Mouse (Mus musculus) cortical plate, adult 2 months (tissue): Measurements from ENCODE around the gene Lgr6. TPM values are rescaled to one million over a fixed set of nuclear protein-coding genes. Genes with fewer than 3 reads are reported as not detected.

ENCODE experiments used
- H3K27ac ChIP-seq: fragments of 200-500 bp; 2 replicates; pipeline ENCODE4 v1.5.1; 2012; ENCODE audit warnings: low read length, control low read depth, inconsistent platforms; ENCODE audit not compliant: insufficient read depth
- H3K4me1 ChIP-seq: fragments of 200-500 bp; 2 replicates; pipeline ENCODE4 v1.6.1; 2011; ENCODE audit warnings: low read length; ENCODE audit not compliant: control insufficient read depth, insufficient read depth
- H3K4me3 ChIP-seq: fragments of 200-500 bp; 2 replicates; pipeline ENCODE4 v1.5.1; 2011; ENCODE audit warnings: mild to moderate bottlenecking, low read length, control low read depth; ENCODE audit not compliant: insufficient read depth
- CTCF ChIP-seq: fragments of 200-500 bp; IDR thresholded peaks from 2 replicates; pipeline ENCODE4 v1.5.1; 2011; ENCODE audit warnings: mild to moderate bottlenecking, control low read depth, low read length; ENCODE audit not compliant: insufficient read depth; ENCODE audit errors: extremely low read depth
- POLR2A ChIP-seq: fragments of 200-500 bp; IDR thresholded peaks from 2 replicates; pipeline ENCODE4 v1.6.1; 2011; ENCODE audit warnings: mild to moderate bottlenecking, low read length, control low read depth; ENCODE audit not compliant: insufficient read depth; ENCODE audit errors: extremely low read depth
- polyA plus RNA-seq: library from polyadenylated mRNA; depleted of rRNA; stranded (reverse); fragments of >200 nt; gene quantifications from 2 replicates; pipeline ENCODE4 v1.2.3, GENCODE M21; 2012

Lgr6 gene
- polyA plus RNA-seq, 1 experiment = 1.5 TPM

DNA sequence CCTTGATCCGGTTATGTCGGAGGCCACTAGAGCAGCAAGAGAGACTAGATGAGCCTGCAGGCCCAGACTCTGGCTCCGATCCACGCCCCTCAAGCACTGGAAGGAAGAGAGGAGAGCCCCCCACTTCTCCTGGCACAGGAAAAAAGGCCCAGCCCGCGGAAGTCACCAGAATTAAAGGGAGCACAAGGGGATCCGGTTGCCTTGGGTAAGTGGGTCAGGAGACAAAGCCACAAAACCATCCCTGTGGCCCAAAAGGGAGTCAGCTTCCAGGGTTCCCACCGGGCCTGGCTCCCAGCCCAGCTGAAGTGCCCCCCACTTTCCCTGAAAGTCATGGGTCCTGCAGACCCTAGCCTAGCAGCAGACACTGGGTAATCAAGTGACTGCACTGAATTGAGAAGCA is 106.8 kb downstream of the Lgr6 start:
- H3K27ac ChIP-seq = no peak overlapping the region
- no peaks in the 10 kb centered on the region for H3K4me1 ChIP-seq
- H3K4me3 ChIP-seq = no peak overlapping the region
- TF ChIP-seq CTCF = no peak
- no peak for TF ChIP-seq POLR2A

DNA sequence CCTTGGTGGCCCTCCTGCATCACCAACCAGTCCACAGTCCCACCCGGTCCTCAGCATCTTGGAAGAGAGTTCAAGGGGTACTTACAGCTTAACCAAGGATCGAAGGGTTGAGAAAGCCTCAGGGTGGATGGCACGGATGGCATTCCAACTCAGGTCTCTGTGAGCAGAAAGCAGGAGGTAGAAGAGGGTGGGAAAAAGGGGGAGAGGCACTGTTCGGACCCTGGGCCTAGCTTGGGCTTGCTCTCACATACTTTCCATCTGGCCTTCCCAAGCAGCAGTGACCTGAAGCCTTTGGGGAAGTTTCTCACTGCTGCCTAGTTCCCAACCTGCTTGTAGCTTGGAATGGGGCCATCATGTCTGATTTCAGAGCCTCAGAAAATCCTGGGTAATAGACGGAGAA is 107.5 kb downstream of the Lgr6 start:
- TF ChIP-seq CTCF (no peak), POLR2A (no peak)
- Histone ChIP-seq H3K27ac (no peak overlapping the region), H3K4me3 (no peak overlapping the region), H3K4me1 (no peaks in the 10 kb centered on the region)

DNA sequence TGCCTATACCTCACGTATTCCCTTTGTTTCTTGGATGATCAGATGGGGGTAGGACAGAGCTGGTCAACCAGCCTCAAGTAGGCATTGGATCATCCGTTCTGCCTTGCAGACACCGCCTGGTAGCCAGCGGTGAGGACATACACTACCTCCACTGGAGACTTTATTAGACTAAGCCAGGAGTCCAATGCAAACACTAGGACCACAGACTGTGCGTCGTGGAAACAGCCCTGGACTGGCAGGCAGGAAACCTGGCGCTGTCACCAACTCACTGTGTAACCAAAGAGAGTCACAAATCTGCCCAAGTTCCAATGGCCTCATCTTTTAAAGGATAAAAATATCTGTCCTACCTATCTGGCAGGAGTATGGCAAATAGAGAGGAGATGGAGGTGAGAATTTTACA is 108.6 kb downstream of the Lgr6 start:
- no peak for TF ChIP-seq POLR2A
- TF ChIP-seq CTCF = no peak
- Histone ChIP-seq H3K4me1 (no peaks in the 10 kb centered on the region), H3K4me3 (no peak overlapping the region)

GRCm38 (mm10) chr1:134995954-134996353 is 109.1 kb downstream of the Lgr6 start:
- TF ChIP-seq CTCF = no peak
- TF ChIP-seq POLR2A = no peak
- no peaks in the 10 kb centered on the region for H3K4me1 ChIP-seq
- no peak overlapping the region for H3K4me3 ChIP-seq
- H3K27ac ChIP-seq = no peak overlapping the region

More for the DNA sequence above, 108.6 kb downstream of the Lgr6 start:
- no peak overlapping the region for H3K27ac ChIP-seq

DNA sequence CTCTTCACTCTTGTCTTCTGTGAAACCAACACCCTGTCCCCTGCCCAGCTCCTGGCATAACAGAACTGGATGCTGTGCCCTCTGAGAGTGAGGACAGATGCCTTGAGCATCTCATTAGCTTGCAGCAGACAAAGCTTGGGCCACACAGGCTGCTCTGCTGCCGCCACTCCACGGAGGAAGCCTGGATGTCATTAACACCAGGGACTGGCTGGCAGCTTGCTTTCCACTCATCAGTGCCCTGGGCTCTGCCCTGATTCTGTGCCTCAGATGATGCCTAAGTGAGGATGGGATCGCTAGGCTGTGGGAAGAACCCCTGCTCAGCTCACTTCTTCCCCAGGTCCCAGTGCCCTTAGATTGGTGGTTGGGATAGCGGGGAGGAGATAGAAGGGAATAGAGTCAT is 109.6 kb downstream of the Lgr6 start:
- no peak for TF ChIP-seq CTCF
- no peak for TF ChIP-seq POLR2A
- Histone ChIP-seq H3K4me1 (no peaks in the 10 kb centered on the region), H3K27ac (no peak overlapping the region), H3K4me3 (no peak overlapping the region)

DNA sequence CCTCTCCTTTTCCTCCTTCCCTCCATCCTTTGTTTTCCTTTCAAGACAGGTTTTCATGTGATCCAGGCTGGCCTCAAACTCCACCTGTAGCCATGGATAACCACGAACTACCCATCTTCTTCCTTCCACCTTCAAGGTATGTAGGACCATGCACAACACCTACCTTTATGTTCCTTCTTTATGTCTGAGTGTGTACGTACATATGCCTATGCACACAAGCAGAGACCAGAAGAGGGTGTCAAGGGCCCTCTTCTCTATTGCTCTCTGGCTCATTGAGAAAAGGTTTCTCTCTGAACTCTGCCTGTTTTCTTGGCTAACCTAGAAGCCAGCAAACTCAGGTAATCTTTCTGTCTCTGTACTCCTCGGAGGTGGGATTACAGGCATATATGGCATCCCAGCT is 110.3 kb downstream of the Lgr6 start:
- Histone ChIP-seq H3K4me1 (no peaks in the 10 kb centered on the region), H3K4me3 (no peak overlapping the region)
- TF ChIP-seq CTCF = no peak

DNA sequence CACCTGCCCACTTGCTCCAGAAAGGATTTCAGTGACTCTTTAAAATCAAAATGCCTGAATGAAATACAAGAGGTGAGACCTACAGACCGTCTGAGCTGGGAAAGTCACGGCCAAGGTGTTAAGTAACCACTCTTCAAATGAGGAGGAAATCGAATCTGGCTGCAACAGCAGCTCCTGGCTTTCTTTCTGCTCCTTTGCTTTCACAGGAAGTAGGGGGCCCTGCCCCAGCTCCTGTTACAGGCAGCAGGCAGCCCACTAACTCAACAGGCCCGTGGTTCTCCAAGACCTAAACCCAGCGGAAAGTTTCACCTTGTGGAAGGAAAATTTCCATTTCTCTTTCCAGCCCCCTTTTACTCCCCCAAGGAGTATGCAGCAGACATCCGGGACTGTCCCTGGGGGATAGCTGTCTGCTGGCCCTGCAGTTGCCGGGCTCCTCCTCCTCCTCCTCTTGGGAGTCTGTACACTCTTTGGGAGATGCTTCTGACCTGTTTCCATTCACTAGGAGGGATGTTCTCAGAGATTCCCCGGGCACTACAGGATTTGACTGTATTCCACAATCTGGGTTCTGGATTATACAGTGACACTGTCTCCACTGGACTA is 112.9 kb downstream of the Lgr6 start:
- Histone ChIP-seq H3K27ac (no peak overlapping the region), H3K4me1 (no peaks in the 10 kb centered on the region; the same call in 1 of the 2 replicates), H3K4me3 (no peak overlapping the region)
- TF ChIP-seq POLR2A (no peak), CTCF (no peak)

More for the DNA sequence above, 110.3 kb downstream of the Lgr6 start:
- H3K27ac ChIP-seq = no peak overlapping the region

DNA sequence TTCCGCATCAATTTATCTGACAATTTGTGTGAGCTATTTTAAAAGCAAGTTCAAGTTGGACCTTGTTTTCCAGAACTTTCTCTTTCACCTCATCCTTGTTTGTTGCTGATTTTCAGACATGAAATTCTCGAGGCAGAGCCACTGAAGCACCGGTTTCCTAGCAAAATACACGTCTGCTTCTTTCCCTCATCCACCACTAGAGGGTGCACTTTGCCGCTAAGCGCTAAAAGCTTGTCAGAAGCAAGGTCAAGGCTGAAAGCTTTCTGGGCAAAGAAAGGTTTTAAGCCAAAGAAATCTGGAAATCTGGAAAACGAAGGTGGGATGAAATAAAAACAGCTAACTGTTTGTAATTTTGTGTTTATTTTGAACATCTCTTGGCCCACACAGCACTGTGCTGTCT is 115.7 kb downstream of the Lgr6 start:
- Histone ChIP-seq H3K27ac (no peak overlapping the region), H3K4me3 (no peak overlapping the region), H3K4me1 (no peaks in the 10 kb centered on the region; the same call in 1 of the 2 replicates)
- TF ChIP-seq POLR2A (no peak), CTCF (peak; percentile 97)

GRCm38 (mm10) chr1:134987962-134988341 is 117.1 kb downstream of the Lgr6 start:
- no peak for TF ChIP-seq POLR2A
- no peak for TF ChIP-seq CTCF
- H3K4me1 ChIP-seq = no peaks in the 10 kb centered on the region; the same call in 1 of the 2 replicates
- H3K27ac ChIP-seq = no peak overlapping the region
- H3K4me3 ChIP-seq = peak overlapping the region; percentile 40

GRCm38 (mm10) chr1:134987173-134987961 is 117.7 kb downstream of the Lgr6 start:
- Histone ChIP-seq H3K4me1 (no peaks in the 10 kb centered on the region; the same call in 1 of the 2 replicates), H3K4me3 (peak overlapping the region; percentile 40), H3K27ac (no peak overlapping the region)
- TF ChIP-seq POLR2A = peak; percentile 57; the same call in 1 of the 2 replicates
- no peak for TF ChIP-seq CTCF
